Mouse (Mus musculus): ENCODE data around the gene Htra1.

Gene Htra1

GRCm38 (mm10) chr7:130935793-130936471 lies at the start of gene Htra1:
Htra1 (plus strand) TSS chr7:130936111.
- peak; percentile 68 for DNase-seq (ENCODE audit: low spot score)

DNA sequence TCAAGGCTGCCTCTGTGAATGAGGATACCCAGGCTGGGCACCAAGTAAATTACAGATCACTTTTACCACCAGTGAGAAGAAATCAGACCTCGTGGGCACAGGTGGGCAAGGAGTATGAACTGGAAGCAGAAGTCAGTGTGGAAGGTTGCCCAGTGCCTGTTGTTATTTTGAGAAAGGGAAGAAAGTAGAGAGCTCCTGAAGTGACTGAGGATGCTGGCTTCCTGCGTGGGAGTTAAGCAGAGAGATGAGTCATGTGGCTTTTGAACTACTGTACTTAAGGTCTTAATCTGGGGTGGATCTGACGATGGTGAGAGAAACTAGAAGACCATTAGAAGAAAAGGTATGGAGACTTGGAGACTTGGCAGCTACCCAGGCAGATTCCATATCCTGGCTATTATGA lies 49.7 kb upstream of the Htra1 start:
- DNase-seq (ENCODE audit: low spot score): no peak

- DNase-seq (ENCODE audit: low spot score): no peak
These were observed 48.0 kb upstream of the Htra1 start for GRCm38 (mm10) chr7:130887946-130888345.

DNA sequence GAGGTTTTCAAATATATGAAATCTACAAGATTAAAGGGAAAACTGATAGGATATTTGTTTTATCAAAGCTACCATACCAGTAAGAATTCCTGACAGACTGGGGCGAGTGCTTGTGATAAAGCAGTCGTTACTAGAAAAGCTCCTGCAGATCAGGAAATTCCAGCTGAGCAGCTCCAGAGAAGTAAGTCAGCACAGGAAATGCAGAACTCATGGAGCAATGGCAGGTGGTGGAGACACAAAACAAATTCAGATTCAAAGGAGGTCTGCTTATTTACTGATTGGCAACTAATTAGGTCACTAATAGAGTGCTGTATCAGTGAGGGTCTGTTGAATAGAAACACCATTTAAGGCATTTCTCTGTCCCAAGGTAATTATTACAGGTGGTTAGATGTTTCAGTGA lies 45.0 kb upstream of the Htra1 start:
- no peak for DNase-seq (ENCODE audit: low spot score)

- no peak for DNase-seq (ENCODE audit: low spot score)
These were observed 42.9 kb upstream of the Htra1 start for GRCm38 (mm10) chr7:130892973-130893372.

- no peak for DNase-seq (ENCODE audit: low spot score)
These were observed 40.8 kb upstream of the Htra1 start for GRCm38 (mm10) chr7:130894931-130895617.

DNA sequence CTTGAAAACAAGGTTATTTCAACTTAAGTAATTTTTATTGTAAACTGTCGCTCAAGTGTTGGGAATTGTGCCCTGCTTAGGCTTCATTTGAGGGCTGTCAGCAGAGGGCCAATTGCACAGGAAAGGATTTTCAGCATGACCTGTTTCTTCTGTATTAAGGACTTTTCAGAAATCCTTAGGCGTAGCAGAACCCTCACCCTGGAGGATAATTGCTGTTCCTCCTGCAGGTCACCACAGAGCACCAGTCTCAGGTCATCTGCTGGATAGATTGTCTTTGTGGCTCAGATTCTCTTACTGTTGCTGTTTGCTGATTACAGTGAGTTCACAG lies 40.3 kb upstream of the Htra1 start:
- DNase-seq (ENCODE audit: low spot score): no peak

- no peak for DNase-seq (ENCODE audit: low spot score)
These were observed 39.8 kb upstream of the Htra1 start for GRCm38 (mm10) chr7:130896064-130896463.

GRCm38 (mm10) chr7:130897201-130897600 lies 38.7 kb upstream of the Htra1 start:
- no peak for DNase-seq (ENCODE audit: low spot score)

DNA sequence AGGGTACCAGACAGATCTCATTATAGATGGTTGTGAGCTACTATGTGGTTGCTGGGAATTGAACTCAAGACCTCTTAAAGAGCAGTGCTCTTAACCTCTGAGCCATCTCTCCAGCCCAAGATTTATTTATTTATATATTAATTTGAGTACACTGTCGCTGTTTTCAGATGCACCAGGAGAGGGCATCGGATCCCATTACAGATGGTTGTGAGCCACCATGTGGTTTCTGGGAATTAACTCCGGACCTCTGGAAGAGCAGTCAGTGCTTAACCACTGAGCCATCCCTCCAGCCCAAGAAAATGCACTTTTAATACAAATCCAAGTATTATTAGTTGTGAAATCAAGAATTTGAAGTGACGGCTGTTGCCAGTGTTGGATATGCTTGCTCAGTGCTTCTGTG lies 37.5 kb upstream of the Htra1 start:
- no peak for DNase-seq (ENCODE audit: low spot score)

DNA sequence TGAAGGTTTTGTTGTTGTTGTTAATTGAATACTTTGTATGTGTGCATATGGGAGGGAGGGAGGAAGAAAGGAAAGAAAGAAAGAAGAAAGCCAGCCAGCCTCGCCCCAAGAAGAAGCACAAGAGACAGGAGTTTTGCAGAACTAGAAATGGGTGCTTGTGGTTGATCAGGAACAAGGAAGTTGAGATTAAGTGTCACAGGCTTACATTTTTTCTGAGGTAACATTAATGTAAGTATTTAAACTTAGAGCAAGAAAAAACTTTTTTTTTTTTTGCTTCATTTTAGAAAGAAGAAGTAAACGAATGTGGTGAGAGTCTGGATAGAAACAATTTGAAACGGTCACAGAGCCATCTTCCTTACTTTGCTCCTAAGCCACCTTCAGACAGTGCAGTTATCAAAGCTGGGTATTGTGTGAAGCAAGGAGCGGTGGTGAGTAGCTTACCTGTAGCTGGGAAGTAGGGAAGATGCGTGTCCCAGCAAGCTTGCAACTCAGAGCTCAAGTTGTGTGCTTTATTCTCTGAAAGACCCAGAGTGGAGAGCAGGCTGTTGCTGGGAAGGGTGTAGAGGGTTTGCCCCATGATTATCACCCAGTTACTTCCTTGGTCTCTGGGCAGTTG lies 35.6 kb upstream of the Htra1 start:
- no peak for DNase-seq (ENCODE audit: low spot score)

DNA sequence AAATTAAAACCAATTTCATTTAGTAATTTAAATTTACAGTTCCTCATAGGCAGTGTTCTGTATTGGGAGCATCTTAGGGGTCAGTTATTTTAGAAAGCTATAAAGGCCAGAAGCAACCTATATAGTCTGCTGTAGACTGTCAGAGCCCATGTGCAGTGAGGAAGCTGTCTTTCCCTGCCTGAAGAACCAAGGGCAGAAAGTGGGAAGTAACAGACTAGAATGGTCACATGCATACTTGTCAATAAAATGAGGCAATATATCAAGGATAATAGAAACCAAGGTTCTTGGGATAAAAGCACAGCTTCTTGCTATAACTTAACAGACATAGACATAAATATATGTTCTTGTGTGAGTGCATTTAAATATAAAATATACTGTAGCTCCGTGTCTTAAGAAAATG lies 33.0 kb upstream of the Htra1 start:
- no peak for DNase-seq (ENCODE audit: low spot score)

DNA sequence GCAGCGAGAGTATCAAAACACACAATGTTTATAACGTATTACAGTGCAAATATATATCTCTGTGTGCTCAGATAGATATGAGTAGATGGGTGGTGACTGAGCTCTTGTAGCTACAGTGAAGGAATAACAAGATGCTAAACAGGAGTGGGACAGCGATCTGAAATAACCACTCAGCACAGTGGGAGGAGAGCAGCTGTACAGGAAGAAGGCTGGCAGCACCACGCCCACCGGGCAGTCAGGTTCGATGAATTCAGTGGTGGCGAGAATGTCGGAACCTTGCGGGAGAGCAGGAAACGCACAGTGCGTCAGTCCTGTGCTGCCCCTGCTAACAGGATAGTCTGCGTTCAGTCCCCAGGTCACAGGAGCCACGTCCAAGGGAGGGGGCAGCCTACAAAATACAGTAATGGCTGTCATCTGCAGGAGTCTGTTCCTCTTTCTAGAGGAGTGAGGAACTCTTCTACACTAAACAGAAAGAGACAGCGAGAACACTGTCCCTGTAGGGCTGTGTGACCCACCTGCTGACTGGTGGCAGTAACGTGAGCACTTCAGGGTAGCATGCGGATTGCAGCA lies 32.3 kb upstream of the Htra1 start:
- no peak for DNase-seq (ENCODE audit: low spot score)

DNA sequence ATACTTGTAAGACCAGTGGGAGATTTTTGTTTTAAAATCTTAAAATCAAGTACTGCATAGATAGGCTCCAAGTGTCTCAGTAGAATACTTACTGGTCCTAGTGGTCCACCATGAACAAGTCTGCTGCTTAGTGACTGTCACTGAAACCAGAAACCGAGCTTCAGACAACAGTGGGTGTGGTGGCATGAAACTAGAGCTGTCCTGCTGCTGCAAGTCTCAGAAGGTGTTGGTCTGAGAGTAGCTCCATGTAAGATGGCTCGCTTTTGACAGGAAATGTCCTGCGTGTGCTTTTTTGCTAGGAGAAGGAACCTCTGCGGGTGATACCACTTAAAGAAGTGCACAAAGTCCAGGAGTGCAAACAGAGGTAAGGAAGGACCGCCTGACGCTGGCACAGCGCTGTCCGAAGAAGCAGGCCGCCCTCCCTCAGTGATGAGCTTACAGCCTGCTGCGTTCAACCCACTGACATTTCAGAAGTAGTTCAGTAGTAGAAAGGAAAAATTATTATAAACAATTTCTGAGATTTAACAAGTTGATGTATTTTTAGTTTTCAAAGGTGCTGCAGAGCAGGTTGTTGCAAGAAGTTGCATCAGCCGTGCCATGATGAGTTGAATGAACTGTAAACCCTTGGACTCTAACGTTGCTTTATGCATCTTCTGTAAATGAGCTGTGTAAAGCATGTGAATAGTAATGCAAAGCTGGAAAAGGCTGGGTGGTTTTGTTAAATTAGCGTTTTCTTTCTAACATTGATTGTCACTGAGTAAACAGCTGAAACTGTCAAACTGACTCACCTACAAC lies 31.1 kb upstream of the Htra1 start:
- DNase-seq (ENCODE audit: low spot score): no peak

DNA sequence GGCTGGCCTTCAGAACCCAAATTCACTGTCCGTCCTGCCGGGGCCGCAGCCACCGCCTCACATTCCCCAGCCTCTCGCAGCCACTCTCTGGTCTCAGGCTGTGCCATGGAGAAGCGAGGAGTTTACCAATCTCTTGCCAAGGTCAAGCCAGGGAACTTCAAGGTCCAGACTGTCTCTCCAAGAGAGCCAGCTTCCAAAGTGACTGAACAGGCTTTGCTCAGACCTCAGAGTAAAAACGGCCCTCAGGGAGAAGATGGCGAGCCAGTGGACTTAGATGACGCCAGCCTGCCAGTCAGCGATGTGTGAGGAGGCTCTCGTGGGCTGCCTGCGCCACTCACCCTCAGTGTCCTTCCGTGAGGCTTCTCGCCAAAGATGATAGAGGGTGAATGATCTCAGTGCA lies 25.1 kb upstream of the Htra1 start:
- DNase-seq (ENCODE audit: low spot score): no peak

DNA sequence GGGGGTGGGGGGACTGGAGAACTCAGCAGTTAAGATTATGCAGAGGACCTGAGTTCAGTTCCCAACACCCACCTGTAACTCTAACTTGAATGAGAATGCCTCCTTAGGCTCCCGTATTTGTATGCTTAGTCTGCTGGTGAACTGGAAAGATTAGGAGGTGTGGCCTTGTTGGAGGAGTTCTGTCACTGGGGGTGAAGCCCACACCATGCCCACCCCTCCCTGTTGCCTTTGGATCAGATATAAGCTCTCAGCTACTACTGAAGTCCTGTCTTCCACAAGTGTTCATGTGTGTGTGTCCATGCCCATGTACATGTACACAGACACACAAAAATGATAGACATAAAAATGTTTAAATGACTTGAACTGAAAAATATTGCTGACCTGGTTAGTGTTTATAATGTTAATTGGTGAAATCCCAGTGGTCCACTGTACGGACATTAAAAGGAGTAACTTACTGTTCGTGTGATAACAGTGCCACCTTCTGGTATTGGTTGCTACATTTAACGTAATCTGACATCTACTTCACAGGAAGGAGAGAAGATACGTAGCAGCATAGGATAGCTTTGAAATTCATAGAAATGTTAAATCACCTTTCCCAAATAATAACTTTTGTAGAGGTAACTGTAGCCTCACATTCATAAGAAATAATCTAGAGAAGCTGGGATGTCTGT lies 21.1 kb upstream of the Htra1 start:
- no peak for DNase-seq (ENCODE audit: low spot score)

DNA sequence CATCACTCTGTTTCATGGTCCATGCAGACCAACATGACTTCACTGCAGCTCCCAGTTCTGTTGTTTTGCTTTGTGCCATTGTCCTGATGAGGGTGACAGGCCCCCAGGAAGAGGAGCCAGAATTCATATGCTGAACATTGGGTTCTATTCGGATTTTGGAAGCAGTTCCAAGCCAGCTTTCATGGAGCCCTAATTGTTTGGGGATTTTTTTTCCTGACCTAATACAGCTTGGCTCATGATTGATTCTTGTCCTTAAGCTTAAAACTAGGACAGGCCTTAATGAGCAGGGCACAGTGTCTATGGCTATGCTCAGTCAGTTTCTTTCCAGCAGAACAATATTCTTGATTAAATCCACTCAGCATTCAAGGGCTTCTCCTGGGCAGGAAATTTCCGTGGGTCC lies 17.7 kb upstream of the Htra1 start:
- no peak for DNase-seq (ENCODE audit: low spot score)

- DNase-seq (ENCODE audit: low spot score): no peak
These were observed 12.8 kb upstream of the Htra1 start for GRCm38 (mm10) chr7:130922981-130923731.

- DNase-seq (ENCODE audit: low spot score): no peak
These were observed 5.5 kb upstream of the Htra1 start for GRCm38 (mm10) chr7:130930401-130930800.

DNA sequence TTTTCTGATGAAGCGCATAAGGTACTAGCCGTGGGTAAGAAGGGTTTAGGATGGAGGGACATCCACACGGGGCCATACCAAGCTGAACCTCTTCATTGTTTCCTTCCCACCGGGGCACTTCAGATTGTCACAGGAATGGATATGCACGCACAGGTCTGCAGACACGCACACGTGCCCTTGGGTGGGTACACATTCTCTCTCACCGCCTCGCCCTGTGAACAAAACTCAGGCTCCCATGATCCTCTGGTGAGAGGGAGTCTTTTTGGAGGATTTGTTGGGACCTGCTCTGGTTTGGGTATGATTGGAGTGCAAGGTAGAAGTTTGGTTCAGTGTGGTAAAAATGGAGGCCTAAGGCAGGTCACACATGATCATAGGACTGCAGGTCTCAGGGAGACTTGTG lies 3.0 kb upstream of the Htra1 start:
- no peak for DNase-seq (ENCODE audit: low spot score)

- DNase-seq (ENCODE audit: low spot score): no peak
These were observed 1.3 kb upstream of the Htra1 start for GRCm38 (mm10) chr7:130934654-130935053.
